Mouse (Mus musculus): ENCODE results near the gene Igsf9. TPM values are rescaled to one million over a fixed set of nuclear protein-coding genes. Genes with fewer than 3 reads are reported as not detected.

Igsf9 gene
- polyA plus RNA-seq, 1 experiment from 2014 or later, result 76.2 TPM

DNA sequence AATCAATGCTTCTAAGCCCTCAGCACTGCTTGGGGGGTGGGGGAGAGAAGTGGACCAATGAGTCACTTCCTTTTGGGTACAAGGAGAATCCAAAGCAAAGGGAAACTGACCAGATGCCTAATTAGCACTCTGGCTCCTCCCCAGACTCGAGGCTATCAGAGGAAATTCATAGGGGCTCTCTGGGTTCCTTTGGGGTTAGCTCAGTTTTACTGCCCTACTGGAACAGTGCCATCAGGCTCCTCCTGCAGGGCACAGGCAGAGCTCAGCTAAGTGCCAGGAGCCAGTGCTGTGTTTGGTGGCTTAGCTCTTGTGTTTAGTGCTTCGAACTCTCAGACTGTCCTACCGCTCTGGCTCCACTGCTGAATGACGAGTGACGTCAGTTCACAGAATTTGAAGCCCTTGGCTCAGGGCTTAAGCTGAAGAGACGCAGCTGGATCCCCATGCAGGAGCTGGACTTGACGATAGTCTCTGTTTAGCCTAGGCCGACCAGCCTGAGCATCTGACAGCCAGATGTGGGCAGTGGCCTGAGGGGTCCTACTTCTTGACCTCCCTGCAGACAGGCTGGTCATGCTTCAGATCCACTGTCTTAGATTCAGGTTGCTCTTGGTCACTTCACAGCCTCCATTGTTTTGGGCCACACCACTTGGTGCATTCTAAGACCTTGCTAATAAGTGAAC is 49.1 kb downstream of the Igsf9 start:
- H3K9me3 ChIP-seq (replicated peaks), result no peaks in the 10 kb centered on the region
- 34% methylated on average over 8 of the region's 8 CpGs for WGBS
- H3K27ac ChIP-seq (replicated peaks), result no peak overlapping the region
- no peak overlapping the region for H3K4me3 ChIP-seq
- H3K4me1 ChIP-seq, result peaks cover 37% of the 10 kb centered on the region
- H3K36me3 ChIP-seq, result no peaks in the 10 kb centered on the region
- DNase-seq (ENCODE audit: low spot score), result peak; percentile 36
- peaks cover 74% of the 10 kb centered on the region for H3K27me3 ChIP-seq (ENCODE audit: low read depth, poor library complexity, severe bottlenecking)

DNA sequence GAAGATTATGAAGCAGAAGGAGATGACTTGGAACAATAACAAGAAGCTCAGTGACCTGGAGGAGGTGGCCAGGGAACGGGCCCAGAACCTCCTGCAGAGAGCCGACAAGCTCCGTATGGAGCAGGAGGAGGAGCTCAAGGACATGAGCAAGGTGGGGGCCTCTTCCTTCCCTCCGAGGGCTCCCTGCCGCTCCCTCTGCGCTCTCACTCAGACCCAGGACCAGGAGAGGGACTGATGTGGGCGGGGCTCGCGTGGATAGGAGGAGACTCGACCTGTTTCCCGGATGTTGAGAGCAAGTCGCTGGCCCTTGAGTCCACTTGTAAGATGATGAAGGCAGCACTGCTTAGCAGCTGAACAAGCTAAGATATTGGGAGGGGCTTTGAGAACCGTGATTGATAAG is 51.0 kb downstream of the Igsf9 start:
- peaks cover 57% of the 10 kb centered on the region for H3K27me3 ChIP-seq (ENCODE audit: low read depth, poor library complexity, severe bottlenecking)
- 2% methylated on average over 13 of the region's 13 CpGs for WGBS
- peak overlapping the region; percentile 71 for H3K27ac ChIP-seq (replicated peaks)

DNA sequence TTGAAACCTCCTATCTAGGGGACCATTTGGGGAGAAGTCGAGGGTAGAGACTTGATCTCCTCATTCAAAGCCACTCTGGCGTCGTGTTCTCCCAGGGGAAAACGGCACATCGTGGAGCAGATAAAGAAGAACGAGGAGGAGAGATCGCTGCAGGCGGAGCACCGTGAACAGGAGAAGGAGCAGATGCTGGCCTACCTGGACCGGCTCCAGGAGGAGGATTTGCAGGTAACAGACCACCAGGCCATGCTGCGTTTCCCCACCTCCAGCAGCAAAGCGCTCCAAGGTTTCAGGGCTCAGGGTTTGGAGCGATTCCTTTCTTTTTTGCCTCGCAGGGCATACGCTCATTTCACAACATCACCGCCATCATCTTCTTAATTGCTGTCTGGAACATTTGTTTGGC is 53.5 kb downstream of the Igsf9 start:
- no peaks in the 10 kb centered on the region for H3K36me3 ChIP-seq
- H3K27ac ChIP-seq (replicated peaks), result no peak overlapping the region
- no peak for DNase-seq (ENCODE audit: low spot score)
- H3K9me3 ChIP-seq (replicated peaks), result no peaks in the 10 kb centered on the region
- H3K27me3 ChIP-seq (ENCODE audit: low read depth, poor library complexity, severe bottlenecking), result peaks cover 55% of the 10 kb centered on the region
- peaks cover 40% of the 10 kb centered on the region for H3K4me1 ChIP-seq
- WGBS, result 88% methylated on average over 16 of the region's 16 CpGs
- no peak overlapping the region for H3K4me3 ChIP-seq

More for the DNA sequence above, 51.0 kb downstream of the Igsf9 start:
- Histone ChIP-seq H3K4me1 (peaks cover 37% of the 10 kb centered on the region), H3K9me3 (replicated peaks) (no peaks in the 10 kb centered on the region), H3K4me3 (peak overlapping the region; percentile 51), H3K36me3 (no peaks in the 10 kb centered on the region)
- DNase-seq (ENCODE audit: low spot score), result peak; percentile 76

DNA sequence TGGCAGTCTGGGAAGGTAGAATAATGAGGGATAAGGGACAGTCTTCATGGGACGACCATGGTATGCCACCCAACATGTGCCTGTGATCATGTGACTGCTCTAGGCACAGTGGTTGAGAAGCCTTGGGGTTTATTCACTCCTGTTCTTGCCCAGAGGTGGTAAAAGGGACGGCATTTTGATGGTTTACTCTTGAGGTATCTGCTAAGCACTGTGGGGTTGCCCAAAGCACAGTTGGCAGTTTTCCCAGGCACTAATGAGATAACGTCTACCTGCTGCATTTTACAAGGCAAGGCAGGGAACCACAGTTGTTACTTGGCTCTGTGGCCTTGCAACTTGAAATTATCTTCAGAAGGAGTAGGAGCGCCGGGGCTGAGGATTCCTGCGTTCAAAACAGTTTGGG is 58.2 kb downstream of the Igsf9 start:
- no peaks in the 10 kb centered on the region for H3K9me3 ChIP-seq (replicated peaks)
- 0 out of 2 replicates have a peak overlapping the region, but pooled peaks have one; percentile 13 for H3K27ac ChIP-seq (replicated peaks)
- H3K4me3 ChIP-seq, result no peak overlapping the region
- peaks cover 11% of the 10 kb centered on the region for H3K4me1 ChIP-seq
- H3K27me3 ChIP-seq (ENCODE audit: low read depth, poor library complexity, severe bottlenecking), result peaks cover 21% of the 10 kb centered on the region
- no peaks in the 10 kb centered on the region for H3K36me3 ChIP-seq
- 73% methylated on average over 6 of the region's 6 CpGs for WGBS
- DNase-seq (ENCODE audit: low spot score), result no peak

DNA sequence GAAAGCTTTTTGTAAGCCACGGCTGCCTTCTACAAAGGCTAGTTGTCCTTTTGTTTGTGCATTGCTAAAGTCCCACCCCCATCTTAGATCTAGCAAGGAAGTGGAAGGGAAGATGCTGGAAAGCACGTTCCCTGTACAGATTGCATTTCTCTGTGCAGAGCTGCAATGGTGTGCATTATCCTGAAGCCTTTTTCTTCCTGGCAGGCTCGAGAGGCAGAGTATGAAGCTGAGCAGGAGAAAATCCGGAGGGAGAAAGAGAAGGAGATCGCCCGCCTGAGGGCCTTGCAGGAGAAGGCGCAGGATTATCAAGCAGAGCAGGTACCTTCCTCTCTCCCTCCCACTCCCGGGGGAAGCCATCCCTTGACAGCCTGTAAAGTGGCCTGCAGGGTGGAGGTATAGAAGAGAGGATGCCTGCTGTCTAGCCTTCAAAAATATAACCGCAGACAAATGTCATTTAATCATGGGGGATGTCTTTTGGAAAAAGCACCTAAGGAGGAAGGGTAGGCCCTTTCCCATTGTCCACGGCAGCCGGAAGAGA is 58.8 kb downstream of the Igsf9 start:
- peaks cover 11% of the 10 kb centered on the region for H3K4me1 ChIP-seq
- H3K27ac ChIP-seq (replicated peaks), result peak overlapping the region; percentile 42; the same call in 1 of the 2 replicates
- H3K36me3 ChIP-seq, result no peaks in the 10 kb centered on the region
- H3K9me3 ChIP-seq (replicated peaks), result no peaks in the 10 kb centered on the region
- H3K4me3 ChIP-seq, result no peak overlapping the region
- 44% methylated on average over 11 of the region's 11 CpGs for WGBS
- DNase-seq (ENCODE audit: low spot score), result no peak
- H3K27me3 ChIP-seq (ENCODE audit: low read depth, poor library complexity, severe bottlenecking), result peaks cover 16% of the 10 kb centered on the region

DNA sequence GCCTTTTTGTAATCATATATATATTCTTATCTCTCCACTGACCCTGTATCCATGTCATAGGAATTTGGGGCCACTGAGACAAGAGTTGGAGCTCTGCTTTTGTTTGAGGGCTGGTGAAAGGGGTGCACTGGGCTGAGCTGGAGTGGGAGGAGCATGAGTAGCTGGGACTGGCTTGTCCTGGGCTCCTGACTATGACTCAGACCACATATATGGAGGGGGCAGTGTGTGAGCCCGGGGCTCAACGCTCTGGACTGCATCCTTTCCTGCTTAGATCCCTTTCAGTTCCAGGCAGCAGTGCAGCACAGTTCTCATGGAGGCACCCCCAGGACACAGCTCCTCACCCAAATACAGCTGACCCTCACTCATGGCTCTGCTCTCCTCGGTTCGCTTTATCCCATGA is 64.5 kb downstream of the Igsf9 start:
- H3K27ac ChIP-seq (replicated peaks), result no peak overlapping the region
- no peak overlapping the region for H3K4me3 ChIP-seq
- H3K27me3 ChIP-seq (ENCODE audit: low read depth, poor library complexity, severe bottlenecking), result peaks cover 25% of the 10 kb centered on the region
- no peaks in the 10 kb centered on the region for H3K9me3 ChIP-seq (replicated peaks)
- no peaks in the 10 kb centered on the region for H3K36me3 ChIP-seq
- H3K4me1 ChIP-seq, result peaks cover 28% of the 10 kb centered on the region
- no peak for DNase-seq (ENCODE audit: low spot score)
- 88% methylated on average over 4 of the region's 4 CpGs for WGBS

Other genes with a start within 250 kb of the Igsf9 start
- gene Atp1a4, start 223.4 kb upstream of the Igsf9 start, polyA plus RNA-seq (2016; fragmentation: Nextera tagmentation; extraction: Ambion mirVana), result not detected in 2 replicates
- 50.2 and 62.4 TPM in 2 replicates for gene Igsf8, start 220.1 kb upstream of the Igsf9 start, polyA plus RNA-seq (2016; fragmentation: Nextera tagmentation; extraction: Ambion mirVana)
- gene Atp1a2, start 183.7 kb upstream of the Igsf9 start, polyA plus RNA-seq (2016; fragmentation: Nextera tagmentation; extraction: Ambion mirVana), result 3.0 and 4.3 TPM in 2 replicates
- 0.23 and 0.61 TPM in 2 replicates for gene Kcnj9, start 152.5 kb upstream of the Igsf9 start, polyA plus RNA-seq (2016; fragmentation: Nextera tagmentation; extraction: Ambion mirVana)
- 0.46 and 0.75 TPM in 2 replicates for gene Kcnj10, start 140.6 kb upstream of the Igsf9 start, polyA plus RNA-seq (2016; fragmentation: Nextera tagmentation; extraction: Ambion mirVana)
- gene Pigm, start 105.2 kb upstream of the Igsf9 start, polyA plus RNA-seq (2016; fragmentation: Nextera tagmentation; extraction: Ambion mirVana), result 9.3 and 9.9 TPM in 2 replicates
- 0.09 and 0.16 TPM in 2 replicates for gene Slamf9, start 6.4 kb upstream of the Igsf9 start, polyA plus RNA-seq (2016; fragmentation: Nextera tagmentation; extraction: Ambion mirVana)
- gene Tagln2, start 18.3 kb downstream of the Igsf9 start, polyA plus RNA-seq (2016; fragmentation: Nextera tagmentation; extraction: Ambion mirVana), result 70.8 and 79.2 TPM in 2 replicates
- 1.0 and 1.7 TPM in 2 replicates for gene Cfap45, start 39.0 kb downstream of the Igsf9 start, polyA plus RNA-seq (2016; fragmentation: Nextera tagmentation; extraction: Ambion mirVana)
- gene Vsig8, start 74.2 kb downstream of the Igsf9 start, polyA plus RNA-seq (2016; fragmentation: Nextera tagmentation; extraction: Ambion mirVana), result 0.17 TPM in 1 of 2 replicates, not detected in the other
- gene Slamf8, start 108.8 kb downstream of the Igsf9 start, polyA plus RNA-seq (2016; fragmentation: Nextera tagmentation; extraction: Ambion mirVana), result not detected in 2 replicates
- gene Fcrl6, start 120.8 kb downstream of the Igsf9 start, polyA plus RNA-seq (2016; fragmentation: Nextera tagmentation; extraction: Ambion mirVana), result 0.22 and 0.42 TPM in 2 replicates
- gene Dusp23, start 151.2 kb downstream of the Igsf9 start, polyA plus RNA-seq (2016; fragmentation: Nextera tagmentation; extraction: Ambion mirVana), result 9.1 and 9.5 TPM in 2 replicates
- not detected in 2 replicates for gene Crp, start 216.3 kb downstream of the Igsf9 start, polyA plus RNA-seq (2016; fragmentation: Nextera tagmentation; extraction: Ambion mirVana)